Mouse (Mus musculus): ENCODE results near the gene Fry.

- TF ChIP-seq CTCF (IDR thresholded peaks at IDR 0.05 in 2 of 3, conservative IDR thresholded peaks at IDR 0.05 in 1 of 3; ENCODE audit: control insufficient read depth in 1 of 3, insufficient read depth in 1 of 3, low read depth in 2 of 3, low read length in 3 of 3, poor library complexity in 1 of 3, severe bottlenecking in 1 of 3) (no peak), NRF1 (IDR thresholded peaks at IDR 0.05; ENCODE audit: insufficient read depth, low read depth, low read length, poor library complexity, severe bottlenecking) (no peak), JUND (IDR thresholded peaks at IDR 0.05; ENCODE audit: low read depth, low read length) (no peak), MEF2A (IDR thresholded peaks at IDR 0.05; ENCODE audit: extremely low read depth, insufficient replicate concordance, low read depth, low read length, poor library complexity, severe bottlenecking) (no peak), POLR2A (IDR thresholded peaks at IDR 0.05; ENCODE audit: control insufficient read depth in 1 of 2, insufficient read depth in 1 of 2, low read depth in 1 of 2, low read length in 2 of 2, poor library complexity in 1 of 2) (no peak), TCF12 (IDR thresholded peaks at IDR 0.05; ENCODE audit: low read depth, low read length) (no peak), MAFK (IDR thresholded peaks at IDR 0.05; ENCODE audit: borderline replicate concordance, low read depth, low read length) (no peak), E2F4 (IDR thresholded peaks at IDR 0.05; ENCODE audit: borderline replicate concordance, low read depth, low read length) (no peak), TAL1 (IDR thresholded peaks at IDR 0.05; ENCODE audit: low read length) (no peak), EP300 (IDR thresholded peaks at IDR 0.05; ENCODE audit: low read depth in 1 of 2, low read length in 2 of 2) (no peak)
These were observed 173.7 kb downstream of the Fry start for GRCm38 (mm10) chr5:150292186-150292585.
